Mouse (Mus musculus): ENCODE measurements around the gene Tbl3.

Gene Tbl3

DNA sequence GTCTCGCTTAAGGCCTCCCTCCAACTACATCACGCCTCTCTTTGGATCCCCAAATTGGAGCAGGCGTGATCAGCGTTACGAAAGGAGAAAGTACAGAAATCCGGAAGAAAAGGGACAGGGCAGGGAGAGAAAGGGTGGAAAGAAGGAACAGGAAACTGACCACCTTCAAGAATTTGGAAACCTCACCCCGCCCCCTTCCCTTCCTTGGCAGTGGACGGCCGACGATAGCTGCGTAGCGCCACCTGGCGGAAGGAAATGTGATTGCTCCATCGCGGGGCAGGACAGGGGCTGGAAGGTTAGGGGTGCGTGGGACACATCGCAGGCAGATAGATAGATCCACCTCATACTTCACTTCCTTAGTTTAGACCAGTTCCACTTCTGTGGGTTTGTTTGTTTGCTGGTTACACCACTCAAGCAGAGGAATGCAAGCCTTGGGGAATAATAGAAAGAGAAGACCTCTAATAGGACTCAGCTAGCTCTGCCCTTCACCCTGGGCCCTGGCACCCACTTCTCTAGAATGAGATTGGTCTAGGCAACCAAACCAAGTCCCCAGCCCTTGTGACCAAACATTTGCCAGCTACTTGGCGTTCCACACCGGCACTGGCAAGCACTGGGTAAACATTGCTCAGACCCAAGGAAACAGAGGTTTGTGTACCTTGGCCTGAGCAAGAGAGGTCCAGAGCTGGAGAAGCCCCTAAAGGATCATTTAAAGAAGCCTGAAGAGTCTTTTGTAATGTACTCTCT is 53.3 kb downstream of the Tbl3 start:
- DNase-seq (ENCODE audit: low spot score in 2 of 2): peak; percentile 63 to 83

DNA sequence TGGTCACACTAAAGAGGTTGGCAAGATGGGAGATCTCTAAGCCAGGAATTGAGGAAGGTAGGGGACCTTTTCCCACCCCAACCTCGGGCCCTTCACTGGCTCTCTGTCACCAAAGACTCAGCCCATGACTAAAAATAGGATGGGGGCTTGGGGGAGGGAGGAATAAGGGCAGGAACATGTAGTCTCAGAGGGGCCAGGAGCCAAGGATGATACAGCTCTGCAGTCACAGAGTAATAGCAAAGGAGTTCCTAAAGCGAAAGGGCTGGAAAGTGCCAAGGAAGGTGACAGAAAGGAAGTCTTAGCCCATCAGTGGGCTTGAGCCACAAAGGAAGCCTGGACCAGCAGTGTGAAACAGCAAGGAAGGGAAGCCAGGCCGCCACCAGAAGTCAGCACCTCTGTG is 55.6 kb downstream of the Tbl3 start:
- no peak for DNase-seq (ENCODE audit: low spot score in 2 of 2)

DNA sequence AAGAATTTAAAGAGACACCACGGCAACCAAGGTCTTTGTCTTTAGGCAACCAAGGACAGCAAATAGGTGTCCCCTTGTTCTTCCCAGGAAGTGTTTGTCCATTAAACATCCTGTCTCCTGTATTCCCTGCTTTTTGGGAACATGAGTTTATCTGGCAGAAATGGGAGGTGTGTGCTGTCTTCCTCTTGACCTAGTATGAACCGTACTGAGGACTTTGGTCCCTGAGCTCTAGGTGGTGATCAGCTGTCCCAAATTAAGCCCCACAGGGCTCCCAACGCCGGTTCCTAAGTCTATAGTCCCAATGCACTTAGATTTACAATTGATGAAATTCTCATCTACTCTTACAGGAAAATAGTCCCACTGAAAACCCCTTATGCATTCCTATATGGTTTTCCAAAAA is 56.7 kb downstream of the Tbl3 start:
- DNase-seq (ENCODE audit: low spot score in 2 of 2): no peak

DNA sequence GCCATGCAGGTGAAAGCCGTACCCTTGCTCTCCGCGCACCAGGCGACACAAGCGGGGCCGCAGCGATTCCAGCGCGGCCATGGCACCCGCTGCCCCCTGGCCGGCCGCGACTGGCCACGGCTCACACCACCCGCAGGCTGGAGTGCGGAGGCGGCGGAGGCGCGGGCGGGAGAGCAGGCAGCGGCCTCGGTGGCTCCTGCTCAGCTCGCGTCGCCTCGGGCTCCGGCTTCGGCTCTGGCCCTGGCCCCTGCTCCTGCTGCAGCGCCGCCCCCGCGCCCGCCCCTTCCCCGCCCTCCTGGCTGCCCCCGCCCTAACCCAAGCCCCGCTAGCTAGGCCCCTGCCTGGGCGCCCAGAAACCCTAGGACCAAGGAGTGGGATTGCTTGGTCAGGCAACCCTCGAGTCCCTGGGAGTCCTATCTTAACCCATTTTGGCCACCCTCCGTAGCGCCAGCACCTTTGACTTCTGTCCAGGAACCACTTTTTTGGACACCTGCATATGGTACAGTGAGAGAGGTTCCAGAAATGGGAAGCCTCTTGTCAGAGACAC is 57.3 kb downstream of the Tbl3 start, which contains the start of gene Slc9a3r2:
Slc9a3r2 (minus strand) TSS at position 258 of the 547 bp plus-strand sequence.
- DNase-seq (ENCODE audit: low spot score in 2 of 2): no peak

DNA sequence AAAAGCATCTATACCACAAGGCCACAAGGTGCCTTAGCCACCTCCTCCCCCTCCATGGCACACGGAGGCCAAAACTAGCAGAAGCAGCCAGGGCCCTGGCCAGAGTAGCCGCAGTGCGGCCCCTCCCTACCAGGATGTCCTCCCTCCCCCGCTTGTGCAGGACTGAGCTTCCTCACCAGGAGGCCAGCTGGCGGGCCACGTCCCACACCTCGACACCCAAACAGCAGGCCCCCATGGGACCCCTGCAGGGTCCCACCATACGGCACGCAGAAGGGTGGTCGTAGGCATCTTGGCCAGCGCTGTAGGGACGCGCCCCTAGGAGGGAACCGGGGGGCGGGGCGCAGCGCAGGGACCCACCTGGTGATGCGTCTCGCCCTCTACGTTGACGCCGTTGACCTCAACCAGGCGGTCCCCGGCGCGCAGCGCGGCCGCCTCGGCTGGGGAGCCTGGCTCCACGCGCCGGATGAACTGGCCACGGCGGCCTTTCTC is 57.8 kb downstream of the Tbl3 start:
- DNase-seq (ENCODE audit: low spot score in 2 of 2): no peak

DNA sequence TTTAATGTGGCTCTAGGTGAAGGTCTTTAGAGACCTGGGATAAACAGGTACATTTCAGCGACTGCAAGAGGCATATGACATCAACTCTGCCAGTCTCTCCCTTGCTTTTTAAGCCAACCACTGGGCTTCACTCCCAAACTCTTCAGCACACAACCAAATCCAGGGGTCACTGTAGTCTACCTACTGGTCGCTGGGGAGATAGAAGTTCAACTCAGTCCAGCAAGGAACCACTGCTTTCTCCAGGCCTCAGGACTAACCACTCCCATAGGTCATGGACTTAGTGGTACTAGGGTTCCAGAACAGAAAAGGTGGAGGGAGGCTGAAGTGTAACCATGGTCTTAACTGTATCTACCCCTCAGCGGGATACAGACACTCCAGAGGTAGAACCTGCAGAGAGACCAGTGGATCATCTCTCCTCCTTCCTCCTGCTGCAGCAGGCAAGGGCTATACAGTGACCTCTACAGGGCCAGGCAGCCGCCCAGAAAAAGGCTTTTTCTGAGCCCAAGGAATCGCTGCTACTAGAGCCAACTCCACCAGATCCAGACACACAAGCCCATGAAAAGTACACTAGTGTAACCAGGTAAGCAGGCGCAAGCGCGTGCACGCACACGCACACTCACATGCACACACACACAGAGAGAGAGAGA is 58.6 kb downstream of the Tbl3 start:
- no peak for DNase-seq (ENCODE audit: low spot score in 2 of 2)
